Mouse (Mus musculus) frontal cortex, adult 2 months (tissue): ENCODE results near the gene Cdk5r2. TPM values are rescaled to one million over a fixed set of nuclear protein-coding genes. Genes with fewer than 3 reads are reported as not detected.

Source experiments
- DNase-seq, 2 experiments: peaks; one replicate each; pipeline ENCODE4 v3.0.0; 2022; ENCODE audit warnings: low spot score in 1 of 2; ENCODE audit errors: extremely low spot score in 1 of 2
- polyA plus RNA-seq: library from polyadenylated mRNA; depleted of rRNA; stranded (reverse); fragments of >200 nt; gene quantifications from 2 replicates; pipeline ENCODE4 v1.2.3, GENCODE M21; 2012

Cdk5r2 gene
- polyA plus RNA-seq, 1 experiment, result 224 TPM

DNA sequence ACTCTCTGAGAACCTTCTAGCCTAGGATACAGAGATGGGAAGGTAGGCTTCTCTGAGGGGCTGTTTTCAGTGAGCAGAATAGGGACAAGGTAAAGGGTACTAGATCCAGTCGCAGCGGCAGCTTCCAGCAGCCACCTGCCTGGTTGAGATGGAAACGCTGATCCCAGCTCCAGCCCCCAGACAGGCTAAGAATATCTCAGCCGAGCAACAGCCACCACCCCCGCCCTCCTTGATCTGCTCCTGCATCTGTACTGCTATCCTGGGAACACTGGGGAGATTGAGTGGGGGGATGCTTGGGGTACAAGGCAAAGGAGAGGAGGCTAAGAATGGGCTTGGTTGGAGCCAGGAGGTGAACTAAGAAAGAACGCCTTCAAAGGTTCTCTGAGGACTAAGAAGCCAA lies 4.5 kb upstream of the Cdk5r2 start:
- peak; percentile 88 to 89 for DNase-seq

DNA sequence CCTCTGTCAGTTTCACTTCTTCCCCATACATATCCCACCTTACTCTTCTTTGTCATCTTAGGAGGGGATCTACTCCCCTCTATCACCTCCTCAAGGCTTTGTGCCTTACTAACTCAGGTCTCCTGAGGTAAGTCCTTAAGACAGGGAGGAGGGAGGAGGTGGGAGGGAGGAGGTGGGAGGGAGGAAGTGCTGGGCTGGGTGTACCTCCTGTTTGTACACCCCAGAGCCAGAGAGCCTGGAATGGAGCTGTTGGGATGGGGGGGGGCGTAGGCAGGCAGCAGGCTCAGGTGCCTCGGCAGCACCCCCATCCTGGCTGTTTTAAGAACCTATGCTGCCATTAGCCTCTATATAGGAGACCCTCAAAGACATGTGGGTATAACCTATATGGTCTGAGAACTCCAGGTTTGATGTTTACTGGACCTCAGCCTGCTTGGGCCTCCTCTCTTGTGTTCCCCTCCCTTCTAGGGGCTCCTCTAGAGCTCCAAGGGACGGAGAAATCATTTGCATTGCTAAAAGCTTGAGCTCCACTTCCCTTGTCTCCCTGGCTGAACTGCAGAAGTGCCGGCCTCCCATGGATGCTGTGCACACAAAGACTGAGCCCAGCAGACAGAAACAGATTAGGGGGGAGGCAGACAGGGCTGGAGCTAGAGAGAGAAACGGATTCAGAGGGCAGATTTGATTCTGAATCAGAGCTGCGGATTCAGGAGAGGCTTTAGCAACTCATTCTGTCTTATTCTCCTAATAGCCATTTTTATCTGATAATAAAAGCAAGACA lies 3.5 kb upstream of the Cdk5r2 start:
- DNase-seq, result peak in 1 of 2 experiments; percentile 65

DNA sequence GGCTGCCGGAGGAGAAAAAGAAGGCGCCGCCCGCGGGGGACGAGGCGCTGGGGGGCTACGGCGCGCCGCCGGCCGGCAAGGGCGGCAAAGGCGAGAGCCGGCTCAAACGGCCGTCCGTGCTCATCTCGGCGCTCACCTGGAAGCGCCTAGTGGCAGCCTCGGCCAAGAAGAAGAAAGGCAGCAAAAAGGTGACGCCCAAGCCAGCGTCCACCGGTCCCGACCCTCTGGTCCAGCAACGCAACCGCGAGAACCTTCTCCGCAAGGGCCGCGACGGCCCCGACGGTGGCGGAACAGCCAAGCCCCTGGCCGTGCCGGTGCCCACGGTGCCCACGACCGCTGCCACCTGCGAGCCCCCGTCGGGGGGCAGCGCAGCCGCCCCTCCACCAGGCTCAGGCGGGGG lies 422 bp downstream of the Cdk5r2 start:
- DNase-seq, result no peak

DNA sequence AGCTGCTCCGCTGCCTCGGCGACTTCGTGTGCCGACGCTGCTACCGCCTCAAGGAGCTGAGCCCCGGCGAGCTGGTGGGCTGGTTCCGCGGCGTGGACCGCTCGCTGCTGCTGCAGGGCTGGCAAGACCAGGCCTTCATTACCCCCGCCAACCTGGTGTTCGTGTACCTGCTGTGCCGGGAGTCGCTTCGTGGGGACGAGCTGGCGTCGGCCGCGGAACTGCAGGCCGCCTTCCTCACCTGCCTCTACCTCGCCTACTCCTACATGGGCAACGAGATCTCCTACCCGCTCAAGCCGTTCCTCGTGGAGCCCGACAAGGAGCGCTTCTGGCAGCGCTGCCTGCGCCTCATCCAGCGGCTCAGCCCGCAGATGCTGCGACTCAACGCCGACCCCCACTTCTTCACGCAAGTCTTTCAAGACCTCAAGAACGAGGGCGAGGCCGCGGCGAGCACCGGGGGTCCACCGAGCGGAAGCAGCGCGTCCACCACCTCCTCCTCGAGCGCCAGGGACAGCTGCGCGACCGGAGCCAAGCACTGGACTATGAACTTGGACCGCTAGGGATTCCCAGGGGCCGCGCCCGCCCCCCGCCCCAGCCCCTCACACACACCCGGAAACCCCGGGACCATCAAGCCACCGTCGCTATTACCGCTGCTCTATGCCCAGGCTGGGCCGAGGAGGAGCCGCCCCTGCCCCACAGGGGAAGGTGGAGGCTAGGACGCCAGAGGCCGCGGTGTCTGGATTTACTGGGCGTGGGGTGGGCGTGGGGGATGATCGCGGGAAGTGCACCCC lies 1.1 kb downstream of the Cdk5r2 start:
- DNase-seq, result peak in 1 of 2 experiments; percentile 20

DNA sequence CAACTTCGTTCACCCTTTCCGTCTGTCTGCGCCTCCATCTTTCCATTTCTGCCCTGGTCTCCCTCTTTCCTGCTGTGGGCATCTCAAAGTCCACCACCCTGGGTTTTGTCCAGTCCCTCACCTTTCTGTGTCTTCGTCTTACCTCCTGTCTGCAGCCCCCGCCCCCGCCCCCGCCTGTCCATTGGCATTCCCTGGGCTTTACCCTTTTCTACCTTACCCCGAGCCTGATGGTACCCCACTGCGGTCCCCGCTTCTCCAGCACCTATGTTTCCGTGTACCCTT lies 1.6 kb downstream of the Cdk5r2 start:
- DNase-seq, result no peak

DNA sequence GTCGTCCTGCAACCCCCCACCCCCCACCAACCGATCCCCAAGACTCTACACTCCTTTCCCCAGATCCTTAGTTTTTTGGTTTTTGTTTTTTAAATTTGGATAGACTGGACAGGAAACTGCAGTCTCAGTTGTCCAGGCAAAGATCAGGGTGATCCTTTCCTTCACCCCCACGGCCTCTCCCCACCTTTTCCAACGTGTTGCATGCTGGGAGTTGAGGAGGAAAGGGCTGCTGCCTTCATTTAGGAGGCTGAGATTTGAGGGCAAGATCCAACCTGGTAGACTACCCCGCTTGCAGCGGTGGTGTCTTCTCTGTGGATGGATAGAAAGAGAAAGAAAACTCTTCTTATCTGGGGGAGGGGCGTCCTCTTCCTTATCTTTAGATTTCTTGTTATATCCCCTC lies 2.1 kb downstream of the Cdk5r2 start:
- no peak for DNase-seq

DNA sequence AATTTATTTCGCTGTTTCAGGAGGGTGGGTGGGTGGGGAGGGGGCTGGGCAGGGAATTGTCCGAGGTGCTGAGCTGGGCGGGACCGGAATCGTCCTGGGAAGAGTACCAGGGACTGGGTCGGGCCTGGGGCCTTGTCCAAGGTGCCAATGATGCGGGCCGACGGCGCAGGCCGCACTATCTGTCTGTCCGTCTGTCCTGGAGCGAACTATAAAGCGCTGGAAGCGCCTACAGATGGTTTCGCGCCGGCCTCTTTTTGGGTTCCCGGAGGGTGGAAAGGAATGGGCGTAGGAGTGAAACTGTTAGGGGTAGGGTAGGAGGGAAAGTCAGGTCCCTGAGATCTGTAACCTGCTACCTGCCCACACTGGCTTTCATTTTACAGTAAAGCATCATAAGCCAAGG lies 2.5 kb downstream of the Cdk5r2 start:
- DNase-seq, result no peak

DNA sequence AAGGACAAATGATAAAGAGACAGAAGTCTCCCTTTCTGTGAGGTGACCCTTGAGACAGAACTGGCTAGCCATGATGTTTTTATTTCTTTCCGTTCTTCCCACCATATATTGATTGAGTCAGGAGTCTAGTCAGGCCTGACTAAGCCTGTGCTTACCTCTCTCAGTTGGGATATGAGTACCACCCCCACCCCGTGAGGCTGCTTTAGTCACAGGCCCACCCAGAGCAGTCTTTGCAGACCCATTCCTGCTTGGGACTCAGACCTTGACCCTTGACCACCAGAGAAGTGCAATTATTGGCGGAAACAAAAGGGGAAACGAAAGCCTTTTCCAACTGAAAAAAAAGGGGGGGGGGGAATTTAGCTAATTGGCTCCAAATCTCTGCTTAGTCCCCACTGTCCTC lies 2.9 kb downstream of the Cdk5r2 start:
- DNase-seq, result no peak

DNA sequence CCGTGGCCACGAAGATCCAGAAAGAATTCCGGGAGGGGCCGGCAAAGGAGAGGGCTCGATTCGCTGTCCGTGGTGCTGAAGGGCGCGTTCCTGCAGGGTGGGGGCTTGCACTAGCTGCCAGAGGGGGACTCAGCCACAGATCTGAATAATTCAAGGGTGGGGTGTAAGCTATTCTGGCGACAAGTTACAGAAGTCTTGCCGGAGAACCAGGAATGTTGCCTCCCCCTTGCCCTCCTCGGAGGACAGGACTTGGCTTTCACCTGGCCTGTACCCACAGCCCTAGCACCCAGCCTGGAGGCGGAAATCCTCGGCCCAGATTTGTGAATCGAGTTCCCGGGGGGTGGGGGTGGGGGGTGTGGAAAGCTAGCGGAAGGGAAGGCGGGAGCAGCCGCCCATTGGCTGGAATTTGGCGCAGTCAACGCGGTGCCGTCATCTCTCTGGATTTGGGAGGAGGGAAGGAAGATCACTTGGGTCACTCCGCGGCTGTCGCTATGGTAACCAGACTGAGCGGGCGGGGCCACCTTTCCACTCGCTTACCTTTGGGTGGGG lies 3.5 kb downstream of the Cdk5r2 start:
- peak; percentile 85 to 96 for DNase-seq

DNA sequence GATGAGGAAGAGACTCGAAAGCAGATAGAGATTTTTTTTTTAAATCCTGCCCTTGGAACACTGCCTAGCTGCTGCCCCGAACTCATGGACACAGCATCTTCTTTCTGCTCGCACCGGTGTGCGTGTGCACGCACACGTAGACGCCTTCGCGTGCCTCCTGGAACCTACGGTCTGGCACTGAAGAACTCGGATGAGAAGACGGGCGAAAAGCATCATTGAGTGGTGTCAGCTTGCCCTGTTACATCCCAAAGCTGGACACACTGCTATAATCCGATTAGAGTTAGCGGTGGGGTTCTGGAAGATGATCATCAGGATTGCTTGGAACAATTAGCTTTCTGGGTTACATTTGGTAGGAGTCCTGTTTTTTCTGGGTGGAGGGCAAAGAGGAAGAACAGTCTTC lies 4.1 kb downstream of the Cdk5r2 start:
- peak in 1 of 2 experiments; percentile 49 for DNase-seq

DNA sequence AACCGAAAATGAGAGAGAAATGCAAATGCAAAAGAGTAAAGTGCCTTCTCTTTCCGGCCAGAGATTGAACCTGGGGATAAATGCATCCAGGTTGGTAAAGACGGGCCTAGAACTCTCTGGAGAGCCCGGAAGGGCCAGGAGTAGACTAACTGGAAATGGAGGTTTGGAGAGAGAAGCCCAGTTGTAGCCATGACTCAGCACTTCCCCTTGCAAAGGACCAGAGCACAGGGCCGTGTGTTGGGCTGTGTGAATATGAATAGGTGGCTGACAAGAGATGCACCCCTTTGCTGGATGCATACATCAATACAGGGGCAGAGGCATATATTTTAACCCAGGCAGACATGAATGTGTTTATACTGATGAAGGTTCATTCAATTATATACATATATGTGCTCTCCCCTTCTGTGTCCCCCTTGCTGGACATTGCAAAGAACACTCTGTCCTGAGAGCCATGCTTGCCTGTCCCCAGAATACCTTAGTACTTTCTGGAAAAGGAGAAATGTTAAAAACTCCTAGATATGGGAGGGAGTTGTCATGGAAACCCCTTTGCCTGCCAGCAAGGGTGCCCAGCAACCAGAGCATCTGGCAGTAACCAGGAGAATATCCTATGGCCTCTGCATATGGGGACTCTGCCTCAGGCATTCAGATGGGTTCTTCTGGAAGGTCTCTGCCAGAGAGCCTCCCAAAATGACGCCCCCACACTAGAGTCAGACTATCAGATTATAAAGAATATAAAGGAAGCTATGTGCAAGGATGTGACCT lies 4.7 kb downstream of the Cdk5r2 start:
- DNase-seq, result peak in 1 of 2 experiments; percentile 54

DNA sequence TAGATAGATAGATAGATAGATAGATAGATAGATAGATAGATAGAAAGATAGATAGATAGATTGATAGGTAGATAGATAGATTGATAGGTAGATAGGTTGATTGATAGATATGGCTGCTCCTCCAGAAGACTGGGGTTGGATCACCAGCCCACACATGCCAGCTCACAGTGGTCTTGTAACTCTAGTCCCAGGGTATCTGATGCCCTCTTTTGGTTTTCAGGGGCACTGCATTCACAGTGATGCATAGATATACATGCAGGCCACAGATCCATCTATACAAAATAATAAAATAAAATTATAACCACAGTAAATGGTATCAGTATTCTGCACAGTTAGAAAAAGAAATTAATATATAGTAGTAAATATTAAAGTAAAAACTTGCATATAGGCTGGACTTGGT lies 7.0 kb downstream of the Cdk5r2 start:
- DNase-seq, result no peak

DNA sequence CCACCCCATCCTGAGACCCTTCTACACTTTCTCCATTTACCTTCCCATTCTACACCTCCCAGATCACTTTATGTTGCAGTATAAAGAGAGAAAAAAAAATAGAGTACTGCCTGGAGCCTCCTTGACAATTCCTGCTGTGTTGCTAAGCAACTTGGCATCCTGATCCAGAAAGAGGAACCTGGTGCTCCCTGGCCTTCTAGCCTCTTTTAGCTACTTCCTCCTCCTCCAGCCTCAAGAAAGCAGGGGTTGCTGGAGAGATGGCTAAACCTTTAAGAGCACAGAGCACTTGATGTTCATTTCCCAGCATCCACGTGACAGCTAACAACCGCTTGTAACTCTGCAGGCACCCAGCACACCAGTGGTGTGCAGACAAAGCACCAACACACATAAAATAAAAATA lies 17.5 kb downstream of the Cdk5r2 start:
- DNase-seq, result no peak

DNA sequence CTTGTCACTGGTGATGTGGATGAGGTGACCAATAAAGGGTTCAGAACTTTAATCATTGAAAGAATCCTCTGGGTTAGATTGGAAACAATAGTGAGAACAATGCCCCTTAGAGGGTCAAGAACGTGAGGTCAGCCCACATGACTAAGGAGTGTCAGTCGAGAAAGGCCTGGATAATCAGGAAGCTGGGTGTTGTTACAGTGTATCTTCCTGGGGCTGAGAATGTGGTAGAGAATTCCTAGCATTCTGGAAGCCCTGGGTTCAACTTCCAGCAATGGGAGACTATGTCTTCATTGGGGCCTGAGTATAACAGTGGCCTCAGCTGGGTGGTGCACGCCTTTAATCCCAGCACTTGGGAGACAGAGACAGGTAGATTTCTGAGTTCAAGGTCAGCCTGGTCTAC lies 22.5 kb downstream of the Cdk5r2 start:
- no peak for DNase-seq

DNA sequence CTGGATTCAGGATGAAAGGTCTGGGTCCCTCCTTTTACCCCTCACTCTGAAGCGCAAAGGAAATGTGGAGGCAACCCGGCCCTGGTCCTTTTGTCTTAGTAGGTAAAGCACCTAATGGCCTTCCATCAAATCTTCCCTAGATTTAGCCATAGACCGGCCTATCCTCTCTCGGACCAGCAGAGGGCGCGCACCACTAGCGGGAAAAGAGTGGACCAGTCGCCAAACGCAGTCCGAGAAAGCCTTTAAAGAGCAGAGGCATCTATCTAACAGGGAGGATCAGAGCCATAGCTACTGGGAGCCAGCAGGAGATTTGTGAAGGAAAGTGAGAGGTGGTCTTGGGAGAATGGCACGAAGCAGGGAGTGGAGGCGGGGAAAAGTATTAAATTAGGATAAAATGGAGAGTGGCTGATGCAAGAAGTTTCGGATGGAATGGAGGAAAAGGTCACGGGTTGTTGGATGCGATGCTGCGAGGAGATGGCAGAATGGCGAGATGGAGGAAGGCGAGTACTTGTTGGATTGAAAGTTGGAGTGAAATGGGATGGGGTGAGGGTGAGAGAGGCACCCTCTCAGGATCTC lies 26.1 kb downstream of the Cdk5r2 start:
- peak in 1 of 2 experiments; percentile 87 for DNase-seq

DNA sequence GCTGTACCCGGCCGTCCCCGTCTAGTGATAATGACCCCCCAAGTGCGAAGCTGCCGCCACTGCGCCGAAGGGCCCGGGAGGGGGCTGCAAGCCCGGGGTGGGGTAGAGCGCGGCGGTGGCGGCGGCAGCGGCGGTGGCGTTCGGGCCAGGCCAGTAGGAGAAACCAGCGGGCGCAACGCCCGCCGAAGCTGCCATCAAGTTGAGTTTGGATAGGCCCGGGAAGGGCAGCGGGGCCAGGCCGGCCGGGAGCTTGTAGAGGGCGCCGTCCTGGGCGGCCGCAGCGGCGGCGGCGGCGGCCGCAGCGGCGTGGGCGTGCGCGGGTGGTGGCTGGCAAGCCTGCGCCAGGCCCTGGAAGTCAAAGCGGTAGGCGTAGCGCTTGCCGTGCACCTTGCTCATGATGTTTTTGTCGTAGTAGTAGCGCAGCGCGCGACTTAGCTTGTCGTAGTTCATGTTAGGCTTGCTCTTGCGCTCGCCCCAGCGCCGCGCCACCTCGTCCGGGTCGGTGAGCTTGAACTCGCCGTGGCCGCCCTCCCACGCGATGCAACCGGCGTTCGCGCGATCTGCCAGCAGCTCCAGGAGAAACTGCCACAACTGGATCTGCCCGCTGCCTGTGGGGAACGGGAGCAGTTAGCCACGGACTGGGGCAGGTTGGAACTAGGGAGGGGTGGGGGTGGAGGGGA lies 27.5 kb downstream of the Cdk5r2 start:
- no peak for DNase-seq

DNA sequence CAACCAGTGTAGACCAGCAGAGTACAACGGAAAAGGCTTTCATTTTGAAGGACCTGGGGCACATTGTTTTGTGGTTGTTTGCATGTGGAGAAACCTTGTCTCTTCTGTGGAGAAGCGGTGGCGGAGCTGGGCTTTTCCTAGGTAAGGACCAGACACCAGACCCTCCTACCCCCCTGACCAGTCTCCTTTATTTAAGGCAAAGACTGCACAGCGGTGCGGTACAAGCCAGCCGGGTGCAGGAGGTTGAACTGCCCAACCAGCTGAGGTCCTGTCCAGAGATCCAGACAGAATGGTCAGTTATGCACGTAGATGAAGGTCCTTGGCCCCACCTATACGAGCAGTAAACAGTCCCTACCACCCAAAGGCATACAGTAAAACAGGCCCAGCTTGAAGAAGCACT lies 28.1 kb downstream of the Cdk5r2 start:
- DNase-seq, result no peak

DNA sequence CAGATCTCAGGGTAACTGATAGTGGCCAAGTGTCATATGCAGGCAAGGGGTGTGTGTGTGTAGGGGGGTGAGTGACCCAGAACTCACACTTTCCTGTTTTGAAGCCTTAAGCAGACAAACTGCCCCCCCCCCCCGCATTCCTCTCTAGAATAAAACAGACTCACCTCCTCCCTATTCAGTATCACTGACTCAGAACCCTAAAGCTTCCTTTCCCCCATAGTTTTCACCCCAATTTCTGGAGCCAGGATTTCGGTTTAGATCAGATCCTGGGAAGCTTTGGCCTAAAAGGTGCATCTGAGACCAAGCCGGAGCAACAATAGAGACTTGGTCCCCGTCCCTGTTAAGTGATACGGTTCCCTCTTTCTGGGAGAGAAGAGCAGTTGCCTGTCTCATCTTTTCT lies 28.7 kb downstream of the Cdk5r2 start:
- no peak for DNase-seq

DNA sequence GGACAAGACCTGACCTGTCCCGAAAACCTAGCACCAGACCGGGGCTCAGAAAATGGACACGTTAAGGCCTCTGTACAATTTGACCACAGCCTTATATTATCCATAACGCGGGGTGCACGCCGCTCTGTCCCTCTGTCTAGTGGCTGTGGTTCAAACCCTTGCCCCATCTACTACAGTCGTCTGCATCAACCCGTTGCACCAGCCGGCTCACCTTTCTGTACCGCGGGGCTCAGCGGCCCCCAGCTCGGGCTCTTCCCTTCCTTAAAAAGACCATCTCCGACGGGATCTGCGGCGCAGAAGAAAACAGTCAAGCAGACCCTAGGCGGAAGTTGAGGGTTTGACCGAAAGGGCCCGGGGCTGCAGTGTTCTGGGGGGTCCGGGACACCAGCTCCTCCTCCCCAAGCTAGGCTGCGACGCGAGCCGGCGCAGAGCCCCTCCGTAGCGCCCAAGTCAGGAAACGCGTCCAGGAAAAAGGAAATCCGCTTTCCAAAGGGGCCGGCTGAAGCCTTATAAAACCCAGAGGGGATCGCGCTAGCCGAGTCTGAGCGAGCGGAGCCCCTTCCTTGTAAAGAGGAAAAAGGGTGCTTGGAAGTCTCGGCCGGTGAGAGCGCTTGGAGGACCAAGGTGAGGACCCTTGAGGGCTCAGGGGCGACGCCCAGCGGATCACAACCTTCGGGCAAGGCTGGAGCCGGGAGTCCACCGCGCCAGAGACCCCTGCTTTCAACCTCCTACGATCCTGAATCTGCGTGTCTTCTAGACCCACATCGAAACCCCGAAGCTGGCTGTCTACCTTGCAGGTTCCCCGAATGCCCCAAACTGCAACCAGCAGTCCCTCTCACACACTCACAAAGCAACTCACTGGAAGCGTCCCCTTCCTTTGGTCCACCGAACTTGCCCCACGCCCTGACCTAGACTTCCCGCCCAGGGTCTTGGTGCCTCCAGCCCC lies 29.7 kb downstream of the Cdk5r2 start:
- no peak for DNase-seq
